Mouse (Mus musculus) cerebellum, adult 2 months (tissue): ENCODE data around the gene Nipa1. TPM values are rescaled to one million over a fixed set of nuclear protein-coding genes. Genes with fewer than 3 reads are reported as not detected.

Experiments
- DNase-seq, 2 experiments: peaks; one replicate each; pipeline ENCODE4 v3.0.0; 2021
- H3K27ac ChIP-seq: fragments of 200-500 bp; 2 replicates; pipeline ENCODE4 v1.5.1; 2012; ENCODE audit warnings: low read length, control low read depth, inconsistent platforms; ENCODE audit not compliant: insufficient read depth
- H3K27me3 ChIP-seq: fragments of 200-500 bp; 2 replicates; pipeline ENCODE4 v1.6.1; 2012; ENCODE audit warnings: inconsistent platforms, mild to moderate bottlenecking, low read length, moderate library complexity; ENCODE audit not compliant: control insufficient read depth, insufficient read depth
- H3K4me1 ChIP-seq: fragments of 200-500 bp; 2 replicates; pipeline ENCODE4 v1.6.1; 2011; ENCODE audit warnings: low read length; ENCODE audit not compliant: control insufficient read depth, insufficient read depth
- H3K4me3 ChIP-seq: fragments of 200-500 bp; replicated peaks from 2 replicates; pipeline ENCODE3; 2011; ENCODE audit warnings: mild to moderate bottlenecking, low read depth, low read length, control low read depth; ENCODE audit not compliant: insufficient read depth
- CTCF ChIP-seq: fragments of 200-500 bp; IDR thresholded peaks from 2 replicates; pipeline ENCODE4 v1.5.1; 2011; ENCODE audit warnings: low read depth, mild to moderate bottlenecking, control low read depth, low read length, moderate library complexity, borderline replicate concordance; ENCODE audit not compliant: insufficient read depth
- POLR2A ChIP-seq: fragments of 200-500 bp; IDR thresholded peaks from 2 replicates; pipeline ENCODE4 v1.6.1; 2011; ENCODE audit warnings: low read length, control low read depth, borderline replicate concordance; ENCODE audit not compliant: insufficient read depth
- WGBS: fragments of 180-500 bp; shearing (Covaris S2); methylation state at CpG from one replicate; pipeline ENCODE4 v1.1.7; 2018; 5-methylcytosine and 5-hydroxymethylcytosine counted together
- polyA plus RNA-seq: library from polyadenylated mRNA; depleted of rRNA; stranded (reverse); fragments of >200 nt; gene quantifications from 2 replicates; pipeline ENCODE4 v1.2.3, GENCODE M21; 2012

The Nipa1 gene
- polyA plus RNA-seq, 1 experiment, result 30.7 TPM

GRCm38 (mm10) chr7:56047178-56047577 is 27.4 kb upstream of the Nipa1 start:
- TF ChIP-seq CTCF (no peak), POLR2A (no peak)
- WGBS, result 64% methylated on average over 1 of the region's 1 CpGs
- H3K27ac ChIP-seq, result no peak overlapping the region
- no peaks in the 10 kb centered on the region; the same call in 1 of the 2 replicates for H3K4me1 ChIP-seq
- H3K27me3 ChIP-seq, result no peaks in the 10 kb centered on the region
- no peak overlapping the region for H3K4me3 ChIP-seq
- no peak for DNase-seq

GRCm38 (mm10) chr7:56044267-56044629 is 24.5 kb upstream of the Nipa1 start:
- Histone ChIP-seq H3K27ac (no peak overlapping the region), H3K27me3 (no peaks in the 10 kb centered on the region), H3K4me3 (no peak overlapping the region), H3K4me1 (no peaks in the 10 kb centered on the region)
- no peak for DNase-seq
- TF ChIP-seq CTCF (no peak), POLR2A (no peak)
- 79% methylated on average over 3 of the region's 3 CpGs for WGBS

DNA sequence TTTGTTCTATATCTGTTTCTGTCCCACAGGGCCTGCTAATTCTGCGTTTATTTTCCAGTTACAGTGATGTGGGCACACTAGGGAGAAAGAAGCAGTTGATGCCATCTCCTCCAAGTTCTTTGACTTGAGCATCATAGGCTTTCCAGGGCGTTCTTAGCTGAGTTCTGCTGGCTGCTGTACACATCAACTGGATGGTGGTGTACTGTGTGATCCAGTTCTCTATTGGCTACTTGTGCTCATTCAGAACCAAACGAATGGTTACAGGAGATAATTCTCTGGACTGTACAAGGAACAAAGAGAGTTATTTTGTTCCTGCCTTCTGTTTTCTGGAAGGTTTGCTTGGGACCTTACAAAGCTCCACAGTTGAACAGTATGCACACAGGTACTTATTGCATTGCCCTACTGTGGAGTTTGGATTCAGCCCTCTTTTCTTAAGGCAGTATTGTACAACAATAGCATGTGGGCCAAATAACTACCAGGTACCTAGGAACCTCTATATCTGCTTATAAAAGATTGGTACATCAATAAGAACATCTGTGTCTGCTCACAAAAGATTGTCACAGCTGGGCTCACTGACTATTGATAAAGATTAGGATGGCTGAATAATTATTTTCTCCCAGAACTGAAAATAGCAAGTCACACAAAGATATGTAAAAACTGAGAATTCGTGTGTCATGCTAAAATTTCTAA is 24.0 kb upstream of the Nipa1 start:
- DNase-seq, result no peak
- H3K4me3 ChIP-seq, result no peak overlapping the region
- H3K4me1 ChIP-seq, result no peaks in the 10 kb centered on the region
- H3K27ac ChIP-seq, result no peak overlapping the region
- no peaks in the 10 kb centered on the region for H3K27me3 ChIP-seq
- TF ChIP-seq POLR2A (no peak), CTCF (no peak)
- 56% methylated on average over 4 of the region's 4 CpGs for WGBS

- H3K4me3 ChIP-seq, result no peak overlapping the region
- no peaks in the 10 kb centered on the region for H3K27me3 ChIP-seq
- TF ChIP-seq CTCF (peak; percentile 87), POLR2A (no peak)
- peak; percentile 64 to 76 for DNase-seq
- no peak overlapping the region for H3K27ac ChIP-seq
- H3K4me1 ChIP-seq, result no peaks in the 10 kb centered on the region
- WGBS, result 18% methylated on average over 5 of the region's 5 CpGs
These were observed 22.6 kb upstream of the Nipa1 start for GRCm38 (mm10) chr7:56042353-56042752.

DNA sequence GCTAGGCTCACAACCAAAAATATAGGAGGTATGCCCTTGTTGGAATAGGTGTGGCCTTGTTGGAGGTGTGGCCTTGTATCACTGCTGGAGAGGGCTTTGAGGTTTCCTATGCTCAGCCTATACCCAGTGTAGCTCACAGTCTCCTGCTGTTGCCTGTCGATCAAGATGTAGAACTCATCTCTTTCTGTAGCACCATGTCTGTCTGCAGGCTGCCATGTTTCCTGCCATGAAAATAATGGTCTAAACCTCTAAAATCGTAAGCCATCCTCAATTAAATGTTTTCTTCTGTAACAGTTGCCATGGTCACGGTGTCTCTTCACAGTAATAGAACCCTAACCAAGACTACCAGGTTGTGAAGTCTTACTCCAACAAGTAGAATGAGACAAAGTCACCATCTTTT is 3.8 kb upstream of the Nipa1 start:
- H3K27me3 ChIP-seq, result no peaks in the 10 kb centered on the region
- 83% methylated on average over 3 of the region's 3 CpGs for WGBS
- DNase-seq, result no peak
- no peak overlapping the region for H3K27ac ChIP-seq
- H3K4me1 ChIP-seq, result no peaks in the 10 kb centered on the region
- no peak overlapping the region for H3K4me3 ChIP-seq
- TF ChIP-seq POLR2A, result no peak
- no peak for TF ChIP-seq CTCF

- under 1% methylated on average over 71 of the region's 71 CpGs for WGBS
- Histone ChIP-seq H3K4me1 (no peaks in the 10 kb centered on the region), H3K27me3 (no peaks in the 10 kb centered on the region), H3K4me3 (peak overlapping the region; percentile 99), H3K27ac (peak overlapping the region; percentile 70)
- TF ChIP-seq CTCF, result no peak
- TF ChIP-seq POLR2A, result 0 out of 2 replicates have a peak, but pooled peaks have one; percentile 2
- DNase-seq, result peak; percentile 70 to 76
These were observed 503 bp downstream of the Nipa1 start for GRCm38 (mm10) chr7:56018972-56019929.

DNA sequence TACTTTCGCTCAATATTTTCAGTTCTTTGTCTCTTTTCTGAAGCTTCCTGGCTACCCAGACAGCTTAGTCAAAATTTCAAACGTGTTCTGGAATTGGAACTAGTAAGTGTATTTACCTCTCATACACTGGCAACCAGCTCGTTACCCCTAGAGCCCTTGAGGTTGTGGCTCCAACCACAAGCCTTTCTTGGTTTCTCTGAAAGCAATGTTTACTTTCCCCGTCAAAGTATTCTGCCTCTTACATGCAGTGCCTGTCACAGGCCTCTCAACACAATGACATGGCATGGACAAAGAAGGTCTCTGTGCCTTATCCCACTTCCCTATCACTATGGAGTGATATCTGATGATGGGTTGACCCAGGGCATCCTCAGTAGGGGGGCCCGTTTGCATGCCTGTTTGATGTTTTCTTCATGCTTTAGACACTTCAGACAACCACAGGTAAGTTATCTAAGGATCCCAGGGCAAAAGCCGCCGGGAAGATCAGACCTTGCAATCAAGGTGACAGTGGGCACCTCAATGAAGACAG is 1.2 kb downstream of the Nipa1 start:
- Histone ChIP-seq H3K27ac (peak overlapping the region; percentile 70), H3K27me3 (no peaks in the 10 kb centered on the region), H3K4me1 (no peaks in the 10 kb centered on the region), H3K4me3 (peak overlapping the region; percentile 99)
- DNase-seq, result no peak
- WGBS, result 47% methylated on average over 7 of the region's 7 CpGs
- TF ChIP-seq POLR2A (0 out of 2 replicates have a peak, but pooled peaks have one; percentile 1), CTCF (no peak)

- H3K4me3 ChIP-seq, result no peak overlapping the region
- DNase-seq, result no peak
- 90% methylated on average over 3 of the region's 3 CpGs for WGBS
- H3K27ac ChIP-seq, result no peak overlapping the region
- no peaks in the 10 kb centered on the region for H3K27me3 ChIP-seq
- H3K4me1 ChIP-seq, result no peaks in the 10 kb centered on the region
- no peak for TF ChIP-seq CTCF
- TF ChIP-seq POLR2A, result no peak
These were observed 2.0 kb downstream of the Nipa1 start for GRCm38 (mm10) chr7:56017761-56018160.
